Mouse (Mus musculus) megakaryocyte, embryonic 14.5 days (primary cell): ENCODE measurements around the gene Kif13a.

Source experiments
- FLI1 ChIP-seq: IDR thresholded peaks from 2 replicates; pipeline ENCODE4 v1.6.1; 2012; ENCODE audit warnings: low read length, inconsistent platforms, mixed read lengths
- GATA1 ChIP-seq: IDR thresholded peaks from 3 replicates; pipeline ENCODE4 v1.6.1; 2012; ENCODE audit warnings: mixed read lengths, low read length, inconsistent platforms, borderline replicate concordance

- TF ChIP-seq GATA1 (no peak), FLI1 (no peak)
Observed at GRCm38 (mm10) chr13:46772581-46772980, 157.1 kb downstream of the Kif13a start.
